Mouse (Mus musculus) lung, postnatal 0 days (tissue): ENCODE data around the gene Gm38392.

ENCODE experiments used
- CTCF ChIP-seq: IDR thresholded peaks from 2 replicates; pipeline ENCODE4 v1.5.1; 2016; ENCODE audit warnings: antibody characterized with exemption, mild to moderate bottlenecking
- EP300 ChIP-seq: IDR thresholded peaks from 2 replicates; pipeline ENCODE4 v1.6.1; 2016; ENCODE audit warnings: antibody characterized with exemption, mild to moderate bottlenecking, control low read depth

DNA sequence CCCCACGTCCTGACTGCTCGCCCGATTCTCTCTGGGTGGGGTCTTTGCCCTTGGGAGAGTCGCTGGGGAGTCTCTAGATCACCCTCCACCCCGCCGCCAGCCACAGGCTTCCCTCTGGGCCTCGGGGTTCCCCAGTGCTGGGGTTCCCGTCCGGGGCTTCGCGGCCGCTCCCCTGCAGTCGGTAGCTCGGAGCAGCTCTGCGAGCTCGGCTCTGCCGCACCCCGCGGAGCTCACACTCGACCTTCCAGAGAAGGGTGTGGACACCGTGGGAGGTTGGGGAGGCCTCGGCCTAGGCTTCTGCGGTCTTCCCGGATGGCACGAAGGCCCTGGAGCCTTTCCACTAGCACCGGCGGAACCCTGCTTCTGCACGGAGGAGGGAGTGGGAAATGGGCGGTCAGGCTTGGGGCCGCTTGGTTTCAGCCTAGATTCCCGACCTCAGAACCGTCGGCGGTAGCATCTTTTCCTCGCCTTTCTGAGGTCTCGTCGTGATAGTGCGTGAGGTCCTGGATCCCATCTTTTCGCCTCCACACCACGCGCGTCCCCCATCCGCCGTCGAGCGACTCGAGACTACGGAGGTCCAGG lies 71.9 kb downstream of the Gm38392 start:
- TF ChIP-seq CTCF, result no peak
- no peak for TF ChIP-seq EP300
